Mouse (Mus musculus) stomach, postnatal 0 days (tissue): ENCODE data around the gene Arhgef28.
A peak's percentile ranks its signal among the peaks of the same experiment; 100 is the strongest.

Source experiments
- CTCF ChIP-seq: IDR thresholded peaks from 2 replicates; pipeline ENCODE4 v1.5.1; 2016; ENCODE audit warnings: antibody characterized with exemption, low read depth, mild to moderate bottlenecking, moderate library complexity
- EP300 ChIP-seq: optimal IDR thresholded peaks from 2 replicates; pipeline ENCODE3; 2016; ENCODE audit warnings: antibody characterized with exemption

DNA sequence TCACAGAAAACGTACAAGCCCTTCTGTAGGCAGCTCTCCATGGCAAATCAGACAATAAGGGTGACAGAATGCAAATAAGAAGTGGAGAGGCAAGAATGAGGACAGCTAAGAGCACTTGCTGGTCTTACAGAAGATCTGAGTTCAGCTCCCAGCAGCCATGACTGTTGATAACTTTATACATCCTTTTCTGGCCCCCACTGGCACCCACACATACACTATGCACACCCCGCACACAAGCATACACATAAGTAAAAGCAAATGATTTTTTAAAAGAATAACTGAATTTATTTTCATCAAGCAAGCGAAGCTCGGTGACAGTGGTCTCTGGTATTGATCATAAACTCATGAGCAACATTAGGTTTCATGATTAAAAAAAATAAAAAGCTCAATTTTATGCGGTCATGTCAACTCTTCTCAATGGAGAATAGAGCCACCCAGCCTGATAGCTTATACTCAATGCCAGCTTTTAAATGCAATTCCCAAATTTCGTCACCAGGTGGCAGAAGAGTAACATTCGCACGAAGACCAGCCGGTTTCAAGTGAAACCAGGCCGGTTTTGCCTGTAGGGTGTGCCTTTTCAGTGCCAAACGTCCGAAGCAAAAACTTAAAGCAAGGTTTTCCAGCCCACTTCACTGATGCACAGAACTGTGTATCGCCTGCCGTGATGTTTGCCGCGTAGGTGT, 175.1 kb downstream of the Arhgef28 start:
- TF ChIP-seq EP300 (no peak), CTCF (peak; percentile 99)
